16 mouse cellular contexts compared by ENCODE assay signal in the genomic region with DNA sequence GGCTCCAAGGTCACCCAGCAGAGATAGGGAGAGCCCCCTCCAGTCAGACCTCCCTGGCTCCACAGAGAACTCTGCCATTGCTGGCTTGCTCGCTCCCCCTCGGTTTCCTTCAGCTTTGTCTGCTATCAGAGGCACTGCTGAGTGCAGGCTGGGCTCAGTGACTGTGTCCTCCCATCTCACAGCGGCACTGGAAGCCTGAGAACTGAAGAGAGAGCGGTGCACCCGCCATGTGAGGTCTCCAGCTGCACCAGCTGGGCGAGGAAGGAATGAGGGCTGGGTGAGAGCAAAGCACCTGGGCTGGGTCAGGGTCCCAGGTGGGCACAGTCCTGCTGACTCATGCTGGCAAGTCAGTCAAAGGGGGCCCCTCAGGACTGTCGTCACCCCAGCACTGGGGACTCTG.
A peak's percentile ranks its signal among the peaks of the same experiment; 100 is the strongest.
DNase-seq lines count a peak whose midpoint lies in the region; ATAC-seq lines count a peak whose summit lies in the region.
"Had no signal": no experiment of that assay in that cellular context is flagged by ENCODE, and none has a peak within 500 bp of the region (broad histone marks: within the 10 kb centered on the region; RNA-seq: fewer than 3 reads in every experiment).

No protein-coding gene starts in this region.

- DNase-seq in heart, adult 8-10 months (ENCODE audit: low spot score): no peak
- DNase-seq in neural tube, embryonic 11.5 days (ENCODE audit: low spot score): peak; percentile 9
- DNase-seq in neural tube, embryonic 10.5 days (ENCODE audit: extremely low spot score, low spot score): no peak
- peak; percentile 91 for DNase-seq in thymus, postnatal 0 days (ENCODE audit: low spot score)
- no peak for DNase-seq in right cerebral cortex, adult 18-20 months
- DNase-seq in layer of hippocampus, postnatal 14 days (ENCODE audit: low spot score in 2 of 2): no peak
- DNase-seq: adrenal gland, adult 2 months; cerebellum, postnatal 10 days; lung, adult 18-20 months had no signal

- 0 out of 2 replicates have a peak overlapping the region, but pooled peaks have one; percentile 9 for H3K9ac ChIP-seq in heart, embryonic 12.5 days
- no peak overlapping the region for H3K9ac ChIP-seq in neural tube, embryonic 11.5 days (ENCODE audit: low read length)
- H3K9ac ChIP-seq: forebrain, embryonic 12.5 days; hindbrain, embryonic 12.5 days; neural tube, embryonic 15.5 days had no signal

- H3K4me1 ChIP-seq in heart, embryonic 12.5 days (replicated peaks): peaks cover 39% of the 10 kb centered on the region
- no peaks in the 10 kb centered on the region for H3K4me1 ChIP-seq in neural tube, embryonic 11.5 days (ENCODE audit: control insufficient read depth, insufficient read depth, low read length)

- no peak overlapping the region for H3K4me2 ChIP-seq in heart, embryonic 12.5 days
- no peak overlapping the region for H3K4me2 ChIP-seq in neural tube, embryonic 11.5 days (ENCODE audit: low read depth)
- H3K4me2 ChIP-seq: forebrain, embryonic 12.5 days; hindbrain, embryonic 12.5 days; midbrain, embryonic 11.5 days; neural tube, embryonic 15.5 days had no signal

- H3K27ac ChIP-seq in heart, embryonic 12.5 days (ENCODE audit: poor library complexity, severe bottlenecking): 0 out of 2 replicates have a peak overlapping the region, but pooled peaks have one; percentile 30
- no peak overlapping the region for H3K27ac ChIP-seq in neural tube, embryonic 11.5 days (ENCODE audit: low read depth, low read length)
- H3K27ac ChIP-seq: forebrain, embryonic 12.5 days; hindbrain, embryonic 12.5 days; macrophage; neural tube, embryonic 15.5 days had no signal

- no peaks in the 10 kb centered on the region for H3K27me3 ChIP-seq in heart, embryonic 12.5 days (replicated peaks)
- no peaks in the 10 kb centered on the region for H3K27me3 ChIP-seq in neural tube, embryonic 11.5 days (ENCODE audit: control insufficient read depth, insufficient read depth, low read length)
- H3K27me3 ChIP-seq: hindbrain, embryonic 12.5 days; neural tube, embryonic 15.5 days had no signal

- H3K9me3 ChIP-seq in heart, embryonic 12.5 days (replicated peaks): no peaks in the 10 kb centered on the region
- H3K9me3 ChIP-seq in neural tube, embryonic 11.5 days (ENCODE audit: control insufficient read depth, low read length): no peaks in the 10 kb centered on the region
- H3K9me3 ChIP-seq: forebrain, embryonic 12.5 days; hindbrain, embryonic 12.5 days; neural tube, embryonic 15.5 days had no signal

- H3K36me3 ChIP-seq in heart, embryonic 12.5 days: no peaks in the 10 kb centered on the region
- no peaks in the 10 kb centered on the region for H3K36me3 ChIP-seq in neural tube, embryonic 11.5 days (ENCODE audit: control insufficient read depth, insufficient read depth, low read length)
- H3K36me3 ChIP-seq: forebrain, embryonic 12.5 days; hindbrain, embryonic 12.5 days; neural tube, embryonic 15.5 days had no signal

- no peak overlapping the region for H3K4me3 ChIP-seq in heart, embryonic 12.5 days
- H3K4me3 ChIP-seq in neural tube, embryonic 11.5 days (ENCODE audit: low read depth, low read length): no peak overlapping the region
- H3K4me3 ChIP-seq: forebrain, embryonic 12.5 days; hindbrain, embryonic 12.5 days; neural tube, embryonic 15.5 days had no signal

- ATAC-seq in heart, embryonic 12.5 days (ENCODE audit: insufficient number of reproducible peaks, low FRiP score): no peak
- no peak for ATAC-seq in neural tube, embryonic 11.5 days (ENCODE audit: insufficient read depth, low FRiP score, low TSS enrichment)
- ATAC-seq: intestine, embryonic 16.5 days had no signal

- WGBS in heart, embryonic 12.5 days: 46% methylated on average over 7 of the region's 7 CpGs
- WGBS in neural tube, embryonic 11.5 days: 54% methylated on average over 7 of the region's 7 CpGs

Comparison
In these comparisons a context has a peak if more than half of its experiments do, and no peak if none do; other contexts are left out.
1. DNase-seq: peak in neural tube, embryonic 11.5 days (single experiment) and thymus, postnatal 0 days (single experiment); none in heart, adult 8-10 months (single experiment), neural tube, embryonic 10.5 days (single experiment), right cerebral cortex, adult 18-20 months (single experiment) and layer of hippocampus, postnatal 14 days (0 of 2).